ENCODE assay signal across 8 mouse cellular contexts in the genomic region with DNA sequence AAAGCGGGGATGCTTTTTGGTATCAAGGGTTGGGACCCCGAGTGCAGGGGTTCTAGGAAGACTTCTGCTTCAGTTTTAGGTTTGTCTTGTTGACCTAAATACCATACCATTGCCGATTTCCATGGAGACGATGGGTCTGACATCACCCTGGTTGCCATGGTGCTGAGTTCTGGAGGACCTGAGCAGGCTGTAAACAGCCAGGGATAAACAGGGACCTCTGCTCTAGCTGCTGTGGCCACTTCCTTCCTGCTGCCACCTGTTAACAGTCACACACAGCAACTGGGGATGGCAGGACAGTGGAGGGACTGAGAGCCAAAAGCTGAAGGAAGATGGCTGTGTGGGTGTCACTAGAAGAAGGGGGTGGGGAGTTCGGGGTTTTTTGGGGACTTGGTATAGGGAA. TPM values are rescaled to one million over a fixed set of nuclear protein-coding genes. Genes with fewer than 3 reads are reported as not detected.
DNase-seq lines count a peak whose midpoint lies in the region; ATAC-seq and TF ChIP-seq lines count a peak whose summit lies in the region.

No protein-coding gene starts in this region.

- H3K9me3 ChIP-seq in heart, embryonic 15.5 days (replicated peaks): no peaks in the 10 kb centered on the region
- H3K9me3 ChIP-seq in limb, embryonic 13.5 days: no peaks in the 10 kb centered on the region
- no peaks in the 10 kb centered on the region for H3K9me3 ChIP-seq in midbrain, embryonic 15.5 days

- H3K27me3 ChIP-seq in heart, embryonic 15.5 days: no peaks in the 10 kb centered on the region
- H3K27me3 ChIP-seq in limb, embryonic 13.5 days: no peaks in the 10 kb centered on the region
- H3K27me3 ChIP-seq in midbrain, embryonic 15.5 days (replicated peaks): no peaks in the 10 kb centered on the region
- H3K27me3 ChIP-seq in cerebellum, adult 2 months (ENCODE audit: control insufficient read depth, insufficient read depth, low read length): no peaks in the 10 kb centered on the region

- intact Hi-C loops in left cerebral cortex, postnatal 10 days (cut with DNase I): no loop called here

- H3K4me2 ChIP-seq in heart, embryonic 15.5 days: peak overlapping the region; percentile 70
- H3K4me2 ChIP-seq in limb, embryonic 13.5 days (replicated peaks): peak overlapping the region; percentile 73
- peak overlapping the region; percentile 39 for H3K4me2 ChIP-seq in midbrain, embryonic 15.5 days

- H3K36me3 ChIP-seq in heart, embryonic 15.5 days: peaks cover 25% of the 10 kb centered on the region
- H3K36me3 ChIP-seq in limb, embryonic 13.5 days: peaks cover 44% of the 10 kb centered on the region
- peaks cover 15% of the 10 kb centered on the region; the same call in 1 of the 2 replicates for H3K36me3 ChIP-seq in midbrain, embryonic 15.5 days (replicated peaks)

- peak overlapping the region; percentile 60 for H3K4me3 ChIP-seq in heart, embryonic 15.5 days
- H3K4me3 ChIP-seq in limb, embryonic 13.5 days: peak overlapping the region; percentile 58
- peak overlapping the region; percentile 32; the same call in 1 of the 2 replicates for H3K4me3 ChIP-seq in midbrain, embryonic 15.5 days
- no peak overlapping the region for H3K4me3 ChIP-seq in cerebellum, adult 2 months (replicated peaks; ENCODE audit: insufficient read depth, low read depth, low read length)

- no peak for TF ChIP-seq POLR2A in cerebellum, adult 2 months (IDR thresholded peaks at IDR 0.05; ENCODE audit: borderline replicate concordance, insufficient read depth, low read length)

- TF ChIP-seq CTCF in cerebellum, adult 2 months (IDR thresholded peaks at IDR 0.05; ENCODE audit: borderline replicate concordance, insufficient read depth, low read depth, low read length): no peak

- WGBS in heart, embryonic 15.5 days: 28% methylated on average over 5 of the region's 5 CpGs
- 32% methylated on average over 5 of the region's 5 CpGs for WGBS in limb, embryonic 13.5 days
- WGBS in midbrain, embryonic 15.5 days: 17% methylated on average over 5 of the region's 5 CpGs
- WGBS in cerebellum, adult 2 months: 23% methylated on average over 5 of the region's 5 CpGs

- DNase-seq in left cerebral cortex, postnatal 10 days (ENCODE audit: extremely low spot score in 1 of 2, low spot score in 2 of 2): peak; percentile 43 to 53
- DNase-seq in left cerebral cortex, adult 8-10 months (ENCODE audit: low spot score in 2 of 2): no peak
- peak; percentile 45 for DNase-seq in ZHBTc4 (ENCODE audit: low read depth, low spot score)
- DNase-seq in urinary bladder, postnatal 36 days (ENCODE audit: low spot score in 2 of 2): no peak
- no peak for DNase-seq in cerebellum, adult 2 months

- peaks cover 28% of the 10 kb centered on the region for H3K4me1 ChIP-seq in heart, embryonic 15.5 days (replicated peaks)
- H3K4me1 ChIP-seq in limb, embryonic 13.5 days: peaks cover 34% of the 10 kb centered on the region
- H3K4me1 ChIP-seq in midbrain, embryonic 15.5 days: peaks cover 13% of the 10 kb centered on the region
- H3K4me1 ChIP-seq in cerebellum, adult 2 months (ENCODE audit: control insufficient read depth, insufficient read depth, low read length): peaks cover 8% of the 10 kb centered on the region; the same call in 1 of the 2 replicates

- H3K27ac ChIP-seq in heart, embryonic 15.5 days: peak overlapping the region; percentile 76
- H3K27ac ChIP-seq in limb, embryonic 13.5 days: peak overlapping the region; percentile 73
- H3K27ac ChIP-seq in midbrain, embryonic 15.5 days: no peak overlapping the region
- H3K27ac ChIP-seq in cerebellum, adult 2 months (ENCODE audit: insufficient read depth, low read length): no peak overlapping the region

- 0 out of 2 replicates have a peak, but pooled peaks have one; percentile 33 for ATAC-seq in heart, embryonic 15.5 days (replicated peaks; ENCODE audit: insufficient number of reproducible peaks, insufficient read depth, low FRiP score, low read depth)
- no peak; the same call in 1 of the 2 replicates for ATAC-seq in limb, embryonic 13.5 days (ENCODE audit: low FRiP score, low read depth)
- no peak for ATAC-seq in midbrain, embryonic 15.5 days (replicated peaks)

- H3K9ac ChIP-seq in heart, embryonic 15.5 days: peak overlapping the region; percentile 66
- H3K9ac ChIP-seq in limb, embryonic 13.5 days: peak overlapping the region; percentile 72
- H3K9ac ChIP-seq in midbrain, embryonic 15.5 days: 0 out of 2 replicates have a peak overlapping the region, but pooled peaks have one; percentile 15

RNA-seq across cellular contexts. Expression of gene Pbxip1, which starts 0.8 kb away (rescaled TPM):
- total RNA-seq in left cerebral cortex, postnatal 10 days (2021): 10 to 100 TPM; 32.8 to 33.8 TPM
- total RNA-seq in left cerebral cortex, adult 8-10 months (2022): 10 to 100 TPM; 33.6 to 51.4 (median 41.9) TPM
- polyA plus RNA-seq in heart, embryonic 15.5 days (2015; fragmentation: Nextera tagmentation; extraction: Ambion mirVana): 62.4 and 64.7 TPM in 2 replicates
- polyA plus RNA-seq in limb, embryonic 13.5 days (2015; fragmentation: Nextera tagmentation; extraction: Ambion mirVana): 34.1 and 35.2 TPM in 2 replicates
- polyA plus RNA-seq in midbrain, embryonic 15.5 days (2015; fragmentation: Nextera tagmentation; extraction: Ambion mirVana): 15.7 and 18.4 TPM in 2 replicates
- 26.5 and 30.5 TPM in 2 replicates for polyA plus RNA-seq in cerebellum, adult 2 months (2012; rRNA removed)

RNA-seq across cellular contexts. Expression of gene Pygo2, which starts 7.3 kb away (rescaled TPM):
- 10 to 100 TPM; 46.0 to 50.6 TPM for total RNA-seq in left cerebral cortex, postnatal 10 days (2021)
- 10 to 100 TPM; 44.0 to 57.4 (median 48.8) TPM for total RNA-seq in left cerebral cortex, adult 8-10 months (2022)
- 21.1 and 28.1 TPM in 2 replicates for polyA plus RNA-seq in heart, embryonic 15.5 days (2015; fragmentation: Nextera tagmentation; extraction: Ambion mirVana)
- polyA plus RNA-seq in limb, embryonic 13.5 days (2015; fragmentation: Nextera tagmentation; extraction: Ambion mirVana): 49.7 and 50.3 TPM in 2 replicates
- 44.0 and 45.6 TPM in 2 replicates for polyA plus RNA-seq in midbrain, embryonic 15.5 days (2015; fragmentation: Nextera tagmentation; extraction: Ambion mirVana)
- polyA plus RNA-seq in cerebellum, adult 2 months (2012; rRNA removed): 38.7 and 39.3 TPM in 2 replicates

RNA-seq across cellular contexts. Expression of gene Pmvk, which starts 17.1 kb away (rescaled TPM):
- 10 to 100 TPM; 43.4 to 45.9 TPM for total RNA-seq in left cerebral cortex, postnatal 10 days (2021)
- 10 to 100 TPM; 29.0 to 37.4 (median 31.7) TPM for total RNA-seq in left cerebral cortex, adult 8-10 months (2022)
- 47.2 and 52.1 TPM in 2 replicates for polyA plus RNA-seq in heart, embryonic 15.5 days (2015; fragmentation: Nextera tagmentation; extraction: Ambion mirVana)
- polyA plus RNA-seq in limb, embryonic 13.5 days (2015; fragmentation: Nextera tagmentation; extraction: Ambion mirVana): 59.9 and 60.4 TPM in 2 replicates
- 123 and 132 TPM in 2 replicates for polyA plus RNA-seq in midbrain, embryonic 15.5 days (2015; fragmentation: Nextera tagmentation; extraction: Ambion mirVana)
- 68.7 and 71.0 TPM in 2 replicates for polyA plus RNA-seq in cerebellum, adult 2 months (2012; rRNA removed)

RNA-seq across cellular contexts. Expression of gene Shc1, which starts 19.0 kb away (rescaled TPM):
- 10 to 100 TPM; 12.2 to 13.8 TPM for total RNA-seq in left cerebral cortex, postnatal 10 days (2021)
- 10 to 100 TPM; 15.1 to 18.7 (median 17.3) TPM for total RNA-seq in left cerebral cortex, adult 8-10 months (2022)
- polyA plus RNA-seq in heart, embryonic 15.5 days (2015; fragmentation: Nextera tagmentation; extraction: Ambion mirVana): 60.6 and 79.9 TPM in 2 replicates
- polyA plus RNA-seq in limb, embryonic 13.5 days (2015; fragmentation: Nextera tagmentation; extraction: Ambion mirVana): 102 and 108 TPM in 2 replicates
- polyA plus RNA-seq in midbrain, embryonic 15.5 days (2015; fragmentation: Nextera tagmentation; extraction: Ambion mirVana): 17.2 and 19.8 TPM in 2 replicates
- 15.9 and 16.0 TPM in 2 replicates for polyA plus RNA-seq in cerebellum, adult 2 months (2012; rRNA removed)

RNA-seq across cellular contexts. Expression of gene Cks1b, which starts 19.1 kb away (rescaled TPM):
- total RNA-seq in left cerebral cortex, postnatal 10 days (2021): 1 to 10 TPM; 7.4 to 8.0 TPM
- total RNA-seq in left cerebral cortex, adult 8-10 months (2022): 1 to 10 TPM; 2.4 to 3.5 (median 2.8) TPM
- polyA plus RNA-seq in heart, embryonic 15.5 days (2015; fragmentation: Nextera tagmentation; extraction: Ambion mirVana): 266 and 291 TPM in 2 replicates
- 508 and 542 TPM in 2 replicates for polyA plus RNA-seq in limb, embryonic 13.5 days (2015; fragmentation: Nextera tagmentation; extraction: Ambion mirVana)
- 86.7 and 91.2 TPM in 2 replicates for polyA plus RNA-seq in midbrain, embryonic 15.5 days (2015; fragmentation: Nextera tagmentation; extraction: Ambion mirVana)
- polyA plus RNA-seq in cerebellum, adult 2 months (2012; rRNA removed): 7.0 and 7.2 TPM in 2 replicates

Comparison
In these comparisons a context has a peak if more than half of its experiments do, and no peak if none do; other contexts are left out.
1. DNase-seq: peak in left cerebral cortex, postnatal 10 days (2 of 2) and ZHBTc4 (single experiment); none in left cerebral cortex, adult 8-10 months (0 of 2), urinary bladder, postnatal 36 days (0 of 2) and cerebellum, adult 2 months (0 of 2).
2. H3K27ac ChIP-seq: peak in heart, embryonic 15.5 days (single experiment) and limb, embryonic 13.5 days (single experiment); none in midbrain, embryonic 15.5 days (single experiment) and cerebellum, adult 2 months (single experiment).
3. H3K9ac ChIP-seq: peak in every context shown above with its lines; median percentile 72 in limb, embryonic 13.5 days; 66 in heart, embryonic 15.5 days; 15 in midbrain, embryonic 15.5 days.
4. Peak in every context shown above with its lines, with median percentiles within 50 percentile points of each other: H3K4me2 ChIP-seq.